Mouse (Mus musculus) intestine, embryonic 14.5 days (tissue): Measurements from ENCODE around the gene Elf5. TPM values are rescaled to one million over a fixed set of nuclear protein-coding genes. Genes with fewer than 3 reads are reported as not detected.

Experiments used
- polyA plus RNA-seq: library from polyadenylated mRNA; unstranded; fragments of >200 nt; fragmentation: Nextera tagmentation; extraction: Ambion mirVana; gene quantifications from 2 replicates; pipeline ENCODE4 v1.2.1, GENCODE M21; 2014

Gene Elf5
- polyA plus RNA-seq, 1 experiment from 2014 or later, result 0.46 TPM

Other genes starting within 250 kb of the Elf5 start
- 11.2 TPM in 2 replicates for gene Ehf, start 108.4 kb upstream of the Elf5 start, polyA plus RNA-seq
- 112 and 117 TPM in 2 replicates for gene Cat, start 73.5 kb downstream of the Elf5 start, polyA plus RNA-seq
- 4.1 and 4.4 TPM in 2 replicates for gene Abtb2, start 154.6 kb downstream of the Elf5 start, polyA plus RNA-seq